In the genomic region with DNA sequence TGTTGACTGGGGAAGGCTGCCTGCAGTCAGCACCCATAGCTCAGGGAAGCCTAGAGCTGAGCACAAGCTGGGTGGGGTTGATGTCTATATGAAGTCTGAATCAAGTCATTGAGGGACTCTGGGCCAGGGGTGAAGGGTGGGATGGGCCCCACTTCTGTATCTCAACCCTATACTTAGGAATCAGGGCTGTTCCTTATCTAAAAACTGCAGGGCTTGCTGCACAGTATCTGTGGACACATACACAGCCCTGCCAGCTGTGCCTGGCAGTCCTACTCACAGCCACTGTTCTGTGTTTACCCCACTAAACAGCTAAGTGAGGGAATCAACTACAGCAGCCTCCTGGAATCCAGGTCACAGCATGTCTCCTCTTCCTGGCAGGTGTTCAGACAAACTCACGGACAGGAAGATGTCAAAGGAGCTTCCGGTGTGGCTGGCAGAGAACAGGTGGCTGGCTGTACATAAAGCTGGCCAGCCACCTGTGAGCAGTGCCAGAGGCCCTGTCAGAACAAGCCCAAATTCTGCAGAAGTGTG, we compare ENCODE assay signal across 9 mouse cellular contexts. TPM values are rescaled to one million over a fixed set of nuclear protein-coding genes. Genes with fewer than 3 reads are reported as not detected.
DNase-seq lines count a peak whose midpoint lies in the region; ATAC-seq lines count a peak whose summit lies in the region.
"Had no signal": no experiment of that assay in that cellular context is flagged by ENCODE, and none has a peak within 500 bp of the region (broad histone marks: within the 10 kb centered on the region; RNA-seq: fewer than 3 reads in every experiment).

No protein-coding gene starts in this region.

- H3K9ac ChIP-seq in kidney, embryonic 15.5 days, result no peak overlapping the region
- H3K9ac ChIP-seq in kidney, embryonic 16.5 days (replicated peaks; ENCODE audit: low read length), result no peak overlapping the region

- H3K9me3 ChIP-seq in kidney, embryonic 15.5 days (replicated peaks), result no peaks in the 10 kb centered on the region
- H3K9me3 ChIP-seq in kidney, embryonic 16.5 days (ENCODE audit: low read length), result no peaks in the 10 kb centered on the region

- DNase-seq in c-Kit-positive CD71-positive TER-119-positive erythroid progenitor cells, embryonic 14.5 days (ENCODE audit: low spot score), result peak; percentile 85
- DNase-seq in liver, result peak; percentile 88
- peak; percentile 96 for DNase-seq in thymus, postnatal 0 days (ENCODE audit: low spot score)
- no peak for DNase-seq in cerebellum, postnatal 14 days
- DNase-seq in adrenal gland, postnatal 14 days, result no peak
- DNase-seq: cerebellum, adult 18-20 months; kidney, adult 18-20 months had no signal

- peak; percentile 13; the same call in 1 of the 2 replicates for ATAC-seq in kidney, embryonic 15.5 days (replicated peaks; ENCODE audit: low FRiP score)
- ATAC-seq in kidney, embryonic 16.5 days (ENCODE audit: low FRiP score, low TSS enrichment), result no peak

- peaks cover 9% of the 10 kb centered on the region for H3K4me1 ChIP-seq in kidney, embryonic 15.5 days
- H3K4me1 ChIP-seq in kidney, embryonic 16.5 days (ENCODE audit: insufficient read depth, low read length), result no peaks in the 10 kb centered on the region

- H3K4me3 ChIP-seq in kidney, embryonic 15.5 days (replicated peaks), result no peak overlapping the region
- H3K4me3 ChIP-seq in kidney, embryonic 16.5 days (ENCODE audit: low read length), result no peak overlapping the region

- H3K27ac ChIP-seq in kidney, embryonic 15.5 days, result no peak overlapping the region
- no peak overlapping the region for H3K27ac ChIP-seq in kidney, embryonic 16.5 days (ENCODE audit: low read length)

- WGBS in kidney, embryonic 15.5 days, result 60% methylated on average over 2 of the region's 2 CpGs
- WGBS in kidney, embryonic 16.5 days, result 74% methylated on average over 2 of the region's 2 CpGs

- no peaks in the 10 kb centered on the region for H3K36me3 ChIP-seq in kidney, embryonic 15.5 days
- H3K36me3 ChIP-seq in kidney, embryonic 16.5 days (ENCODE audit: insufficient read depth, low read length), result no peaks in the 10 kb centered on the region

- no peak overlapping the region for H3K4me2 ChIP-seq in kidney, embryonic 15.5 days
- no peak overlapping the region for H3K4me2 ChIP-seq in kidney, embryonic 16.5 days (replicated peaks; ENCODE audit: low read depth, low read length)

- peaks cover 2% of the 10 kb centered on the region; the same call in 1 of the 2 replicates for H3K27me3 ChIP-seq in kidney, embryonic 15.5 days
- H3K27me3 ChIP-seq in kidney, embryonic 16.5 days (ENCODE audit: insufficient read depth, low read length), result no peaks in the 10 kb centered on the region

RNA-seq across cellular contexts. Expression of gene Clk3, which starts 3.9 kb away (rescaled TPM):
- 71.0 and 71.8 TPM in 2 replicates for polyA plus RNA-seq in kidney, embryonic 15.5 days (2015; fragmentation: Nextera tagmentation; extraction: Ambion mirVana)
- polyA plus RNA-seq in kidney, embryonic 16.5 days (2015; fragmentation: Nextera tagmentation; extraction: Ambion mirVana), result 82.0 and 90.0 TPM in 2 replicates
- polyA plus RNA-seq in thymus, postnatal 0 days (2015; fragmentation: Nextera tagmentation; extraction: Ambion mirVana), result 211 and 221 TPM in 2 replicates
- total RNA-seq in adrenal gland, postnatal 14 days (2021), result 55.0 and 66.5 TPM in 2 replicates

Comparison
In these comparisons a context has a peak if more than half of its experiments do, and no peak if none do; other contexts are left out.
1. DNase-seq: peak in c-Kit-positive CD71-positive TER-119-positive erythroid progenitor cells, embryonic 14.5 days (single experiment), liver (single experiment) and thymus, postnatal 0 days (single experiment); none in cerebellum, postnatal 14 days (0 of 2) and adrenal gland, postnatal 14 days (single experiment).